Mouse (Mus musculus) lung, embryonic 16.5 days (tissue): ENCODE data around the gene Yipf3. TPM values are rescaled to one million over a fixed set of nuclear protein-coding genes. Genes with fewer than 3 reads are reported as not detected.

Source experiments
- ATAC-seq: fragments of 200-750 bp; cut with Nextera tagmentation; 2 replicates; pipeline ENCODE4 v1.8.0; 2017; ENCODE audit warnings: low read depth, mild to moderate bottlenecking, moderate library complexity
- H3K27ac ChIP-seq: fragments of 300-500 bp; sonication (generic); 2 replicates; pipeline ENCODE4 v1.5.1; 2014; ENCODE audit warnings: mild to moderate bottlenecking, control low read depth, low read length
- H3K27me3 ChIP-seq: fragments of 300-500 bp; sonication (generic); 2 replicates; pipeline ENCODE4 v1.6.1; 2014; ENCODE audit warnings: low read depth, low read length, mixed read lengths; ENCODE audit not compliant: control insufficient read depth, insufficient read depth
- H3K36me3 ChIP-seq: fragments of 300-500 bp; sonication (generic); 2 replicates; pipeline ENCODE4 v1.6.1; 2014; ENCODE audit warnings: low read length; ENCODE audit not compliant: control insufficient read depth, insufficient read depth
- H3K4me1 ChIP-seq: fragments of 300-500 bp; sonication (generic); replicated peaks from 2 replicates; pipeline ENCODE4 v1.6.1; 2014; ENCODE audit warnings: low read length, mixed read lengths; ENCODE audit not compliant: control insufficient read depth, insufficient read depth
- H3K4me2 ChIP-seq: fragments of 300-500 bp; sonication (generic); 2 replicates; pipeline ENCODE4 v1.6.1; 2014; ENCODE audit warnings: low read depth, low read length, control low read depth
- H3K4me3 ChIP-seq: fragments of 300-500 bp; sonication (generic); 2 replicates; pipeline ENCODE4 v1.5.1; 2014; ENCODE audit warnings: mild to moderate bottlenecking, low read length, control low read depth
- H3K9ac ChIP-seq: fragments of 300-500 bp; sonication (generic); 2 replicates; pipeline ENCODE4 v1.6.1; 2014; ENCODE audit warnings: low read length, control low read depth
- H3K9me3 ChIP-seq: fragments of 300-500 bp; sonication (generic); 2 replicates; pipeline ENCODE4 v1.6.1; 2016; ENCODE audit warnings: low read length; ENCODE audit not compliant: control insufficient read depth
- WGBS: fragments of 180-500 bp; shearing (Covaris S2); extraction: QIAGEN DNeasy Blood & Tissue Kit; methylation state at CpG from one replicate; pipeline ENCODE4 v1.1.7; 2014; 5-methylcytosine and 5-hydroxymethylcytosine counted together
- polyA plus RNA-seq: library from polyadenylated mRNA; unstranded; fragments of >200 nt; fragmentation: Nextera tagmentation; extraction: Ambion mirVana; gene quantifications from 2 replicates; pipeline ENCODE4 v1.2.1, GENCODE M21; 2015

Yipf3 gene
- polyA plus RNA-seq, 1 experiment from 2014 or later: 114 TPM

DNA sequence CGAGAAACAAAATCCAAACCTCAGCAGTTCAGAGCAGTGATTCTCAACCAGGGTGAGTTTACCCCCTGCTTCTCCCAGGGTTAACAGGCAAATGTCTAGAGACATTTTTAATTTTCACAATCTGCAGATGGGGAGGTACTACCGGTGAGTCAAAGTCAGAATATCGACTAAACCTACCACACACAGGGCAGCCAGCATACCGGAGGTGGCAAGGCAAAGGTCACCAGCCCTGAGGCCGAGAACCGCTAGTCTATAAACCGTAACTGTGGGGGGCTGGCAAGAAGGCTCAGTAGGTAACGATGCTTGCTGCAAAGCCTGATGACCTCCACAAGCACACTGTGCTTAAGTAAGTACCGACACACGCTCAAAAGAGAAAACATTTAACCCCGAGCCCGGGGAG is 17.6 kb downstream of the Yipf3 start:
- H3K9ac ChIP-seq: peak overlapping the region; percentile 31; the same call in 1 of the 2 replicates
- peaks cover 19% of the 10 kb centered on the region for H3K4me1 ChIP-seq
- H3K9me3 ChIP-seq: no peaks in the 10 kb centered on the region
- peak overlapping the region; percentile 86 for H3K27ac ChIP-seq
- H3K4me3 ChIP-seq: no peak overlapping the region
- H3K27me3 ChIP-seq: no peaks in the 10 kb centered on the region
- H3K4me2 ChIP-seq: no peak overlapping the region
- no peak for ATAC-seq
- 80% methylated on average over 12 of the region's 12 CpGs for WGBS
- H3K36me3 ChIP-seq: peaks cover 24% of the 10 kb centered on the region

DNA sequence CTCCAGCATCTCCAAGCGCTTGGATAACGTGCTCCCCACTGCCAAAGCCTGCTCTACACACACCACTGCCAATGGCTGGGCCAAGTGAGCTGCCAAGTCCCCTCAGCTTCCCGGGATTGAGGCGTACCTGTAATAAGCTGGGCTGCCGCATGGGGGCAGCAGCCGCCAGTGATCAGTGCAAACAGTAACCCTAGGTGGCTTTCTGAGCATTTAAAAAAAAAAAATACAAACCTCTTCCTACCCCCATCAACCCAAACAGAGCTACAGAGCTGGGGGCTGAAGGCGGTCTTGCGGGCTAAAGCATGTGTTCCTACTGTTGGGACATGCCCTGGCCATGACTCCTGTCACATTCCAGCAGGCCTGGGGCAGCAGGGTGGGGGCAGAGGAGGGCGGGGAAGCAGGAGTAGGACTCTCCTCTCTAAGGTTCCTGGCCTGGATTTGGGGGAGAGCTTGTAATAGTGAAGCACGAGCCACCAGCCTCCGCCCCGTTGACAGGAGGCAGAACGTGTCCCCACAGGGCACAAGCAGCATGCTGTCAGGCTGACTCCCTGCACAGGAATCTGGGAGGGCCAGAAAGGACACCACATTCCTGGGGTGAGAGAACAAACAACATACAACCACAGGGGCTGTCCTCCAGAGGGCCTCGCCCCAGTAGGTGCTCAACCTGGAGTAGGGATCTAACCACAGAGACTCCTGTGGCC is 18.2 kb downstream of the Yipf3 start:
- H3K4me1 ChIP-seq: peaks cover 21% of the 10 kb centered on the region
- H3K36me3 ChIP-seq: peaks cover 21% of the 10 kb centered on the region
- no peak overlapping the region for H3K4me2 ChIP-seq
- ATAC-seq: peak; percentile 88
- H3K27me3 ChIP-seq: no peaks in the 10 kb centered on the region
- H3K9ac ChIP-seq: peak overlapping the region; percentile 31; the same call in 1 of the 2 replicates
- no peaks in the 10 kb centered on the region for H3K9me3 ChIP-seq
- peak overlapping the region; percentile 86 for H3K27ac ChIP-seq
- WGBS: 15% methylated on average over 14 of the region's 14 CpGs
- no peak overlapping the region for H3K4me3 ChIP-seq

DNA sequence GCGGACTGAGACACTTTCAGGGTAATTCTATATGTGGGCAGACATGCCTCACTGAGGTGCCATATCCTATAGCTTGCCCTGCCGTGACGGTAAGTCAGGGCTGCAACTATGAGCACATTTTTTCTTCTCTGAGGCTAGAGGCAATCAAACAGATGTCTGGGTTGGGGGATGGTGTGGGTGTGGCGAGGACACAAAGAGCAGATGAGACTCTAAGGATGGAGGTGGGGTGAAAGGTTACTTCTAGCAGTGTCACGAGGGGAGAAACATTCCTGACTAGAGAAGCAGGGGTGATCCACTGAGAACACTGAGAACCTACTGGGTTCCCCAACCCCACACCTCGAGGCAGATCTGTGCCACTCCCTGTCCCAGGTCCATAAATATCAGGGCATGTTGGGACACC is 19.1 kb downstream of the Yipf3 start:
- H3K27ac ChIP-seq: peak overlapping the region; percentile 86

DNA sequence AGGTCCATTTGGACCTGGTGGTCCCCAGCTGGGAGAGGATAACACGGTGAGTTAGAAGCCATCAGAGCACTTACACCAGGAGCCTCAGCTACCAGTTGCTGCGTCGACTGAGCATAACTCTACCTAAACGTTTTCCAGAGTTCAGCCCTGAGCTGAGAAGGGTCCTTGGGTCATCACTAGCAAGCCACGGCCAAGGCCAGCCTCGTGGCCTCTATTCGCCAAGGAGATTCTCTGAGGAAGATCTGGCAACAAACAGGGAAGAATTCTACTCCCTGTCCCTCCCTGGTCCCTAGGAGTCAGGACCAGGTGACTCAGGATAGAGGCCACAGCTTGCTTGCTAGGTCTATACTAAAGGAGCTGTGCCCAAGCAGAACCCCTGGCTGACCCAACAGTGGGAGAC is 19.6 kb downstream of the Yipf3 start:
- WGBS: 86% methylated on average over 7 of the region's 7 CpGs
- Histone ChIP-seq H3K4me2 (no peak overlapping the region), H3K27ac (peak overlapping the region; percentile 86), H3K36me3 (peaks cover 16% of the 10 kb centered on the region), H3K4me3 (no peak overlapping the region), H3K9ac (no peak overlapping the region), H3K27me3 (no peaks in the 10 kb centered on the region), H3K9me3 (no peaks in the 10 kb centered on the region), H3K4me1 (peaks cover 21% of the 10 kb centered on the region)
- no peak for ATAC-seq

More for the DNA sequence above, 19.1 kb downstream of the Yipf3 start:
- H3K9ac ChIP-seq: no peak overlapping the region
- H3K36me3 ChIP-seq: peaks cover 20% of the 10 kb centered on the region
- no peak overlapping the region for H3K4me3 ChIP-seq
- peaks cover 21% of the 10 kb centered on the region for H3K4me1 ChIP-seq
- WGBS: 57% methylated on average over 6 of the region's 6 CpGs
- H3K4me2 ChIP-seq: no peak overlapping the region
- H3K9me3 ChIP-seq: no peaks in the 10 kb centered on the region
- no peak for ATAC-seq
- H3K27me3 ChIP-seq: no peaks in the 10 kb centered on the region

DNA sequence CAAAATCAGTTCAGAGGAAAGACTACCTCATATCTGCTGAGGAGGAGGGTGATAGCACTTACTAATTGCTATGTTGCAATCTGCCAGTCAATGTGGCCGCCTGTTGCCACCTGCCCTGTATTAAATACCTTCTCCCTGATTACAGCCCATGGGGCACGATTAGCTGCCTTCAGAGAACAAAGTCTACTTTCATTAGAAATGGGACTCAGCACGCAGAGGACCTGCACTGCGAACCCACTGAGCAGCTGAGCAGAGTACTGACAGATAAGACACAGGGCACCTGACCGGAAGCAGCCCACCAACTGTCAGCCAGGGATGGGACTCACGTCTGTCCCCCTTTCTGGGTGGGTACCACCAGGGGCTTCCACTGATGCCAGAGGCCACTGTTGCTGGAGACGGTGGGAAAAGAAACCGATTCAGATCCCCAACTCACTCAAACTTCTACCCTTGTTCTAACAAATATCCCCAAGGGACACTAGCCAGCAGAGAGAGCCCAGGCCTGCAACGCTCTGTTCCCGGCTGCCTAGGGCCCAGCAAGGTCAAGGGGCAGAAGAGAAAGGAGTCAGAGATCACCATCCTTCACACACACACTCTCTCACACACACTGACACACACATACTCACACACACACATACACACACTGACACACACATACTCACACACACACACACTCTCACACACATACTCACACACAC is 20.3 kb downstream of the Yipf3 start:
- no peak for ATAC-seq
- 68% methylated on average over 10 of the region's 10 CpGs for WGBS
- Histone ChIP-seq H3K36me3 (peaks cover 16% of the 10 kb centered on the region), H3K4me1 (peaks cover 21% of the 10 kb centered on the region), H3K9ac (no peak overlapping the region), H3K4me3 (no peak overlapping the region), H3K27ac (no peak overlapping the region), H3K27me3 (no peaks in the 10 kb centered on the region), H3K9me3 (no peaks in the 10 kb centered on the region), H3K4me2 (no peak overlapping the region)

DNA sequence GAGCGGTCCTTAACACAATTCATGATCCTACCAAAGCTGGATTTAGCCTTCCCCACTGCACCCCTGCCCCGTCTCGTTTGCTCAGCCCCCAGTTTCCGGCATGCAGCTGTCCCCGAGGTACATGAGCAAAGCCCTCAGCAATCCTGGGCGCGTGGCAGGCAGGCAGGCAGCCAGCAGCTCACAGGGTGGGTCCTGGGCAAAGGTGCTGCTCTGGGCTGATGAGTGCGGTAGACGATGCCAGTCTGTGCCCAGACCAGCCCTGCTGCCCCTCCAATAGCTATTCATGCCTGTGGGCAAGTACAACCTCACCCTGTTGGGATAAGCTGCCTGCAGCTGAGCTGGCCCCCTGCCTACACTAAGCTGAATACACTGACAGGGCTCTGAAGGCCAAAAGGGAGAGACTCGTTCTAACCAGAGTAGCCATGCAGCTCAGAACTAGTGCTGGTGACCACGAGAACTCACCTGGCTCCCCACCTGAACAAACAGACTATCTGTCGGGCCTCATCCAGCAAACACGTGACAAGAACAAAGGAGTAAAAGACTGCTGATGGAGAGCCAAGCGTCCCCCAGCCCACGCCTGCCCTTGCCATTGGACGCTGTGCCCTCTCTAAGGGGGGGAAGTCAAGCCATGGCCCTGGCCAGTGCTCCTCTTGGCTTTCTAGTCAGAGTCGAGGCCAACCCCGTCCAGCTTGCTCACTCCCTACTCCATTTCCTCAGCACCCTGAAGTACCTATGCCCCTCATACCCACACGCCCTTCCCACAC is 22.1 kb downstream of the Yipf3 start:
- Histone ChIP-seq H3K27me3 (no peaks in the 10 kb centered on the region), H3K4me2 (no peak overlapping the region), H3K36me3 (peaks cover 9% of the 10 kb centered on the region), H3K4me1 (peaks cover 21% of the 10 kb centered on the region), H3K9ac (peak overlapping the region; percentile 37; the same call in 1 of the 2 replicates), H3K4me3 (no peak overlapping the region), H3K9me3 (no peaks in the 10 kb centered on the region), H3K27ac (peak overlapping the region; percentile 47; the same call in 1 of the 2 replicates)
- ATAC-seq: peak; percentile 21; the same call in 1 of the 2 replicates
- WGBS: 61% methylated on average over 19 of the region's 19 CpGs

DNA sequence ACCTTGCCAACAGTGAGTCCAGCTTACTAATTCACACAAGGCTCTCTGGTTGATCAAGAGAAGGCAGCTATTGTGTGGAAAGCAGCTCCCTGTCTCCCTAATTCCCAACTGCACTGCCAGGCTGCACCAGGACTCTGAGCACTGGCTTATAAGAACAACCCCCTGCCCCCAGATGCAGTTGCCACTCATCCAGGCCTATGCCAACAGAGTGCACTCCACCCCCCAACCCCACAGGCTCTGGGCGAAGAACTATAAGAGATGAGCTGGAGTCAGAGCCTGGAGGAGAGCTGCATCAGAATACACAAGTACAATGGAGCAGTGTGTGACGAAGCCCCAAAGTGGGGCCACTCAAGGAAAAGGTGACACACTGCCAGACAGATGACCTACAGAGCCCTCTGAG is 24.2 kb downstream of the Yipf3 start:
- H3K4me2 ChIP-seq: no peak overlapping the region

DNA sequence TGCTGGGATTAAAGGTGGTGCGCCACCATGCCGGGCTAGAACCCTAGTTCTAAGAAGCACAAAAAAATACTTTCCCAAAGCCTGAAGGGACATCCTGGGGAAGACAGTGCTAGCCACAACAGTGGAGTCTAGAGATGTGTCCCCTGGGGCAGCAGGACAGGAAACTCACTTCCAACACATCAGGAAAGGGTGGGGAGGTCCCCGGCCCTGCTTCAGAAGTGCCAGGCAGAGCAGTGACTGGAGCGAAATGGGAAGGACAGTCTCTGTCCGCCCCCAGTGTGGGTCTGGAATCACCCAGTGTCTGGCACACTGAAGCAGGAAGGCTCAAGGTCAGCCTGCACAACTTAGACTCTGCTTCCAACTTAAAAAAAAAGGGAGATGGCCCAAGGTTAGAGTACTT is 24.8 kb downstream of the Yipf3 start:
- Histone ChIP-seq H3K9ac (no peak overlapping the region), H3K9me3 (no peaks in the 10 kb centered on the region), H3K27ac (no peak overlapping the region), H3K4me1 (peaks cover 11% of the 10 kb centered on the region; the same call in 1 of the 2 replicates), H3K4me2 (no peak overlapping the region), H3K4me3 (no peak overlapping the region), H3K27me3 (no peaks in the 10 kb centered on the region), H3K36me3 (peaks cover 14% of the 10 kb centered on the region)
- 79% methylated on average over 5 of the region's 5 CpGs for WGBS
- ATAC-seq: no peak

More for the DNA sequence above, 24.2 kb downstream of the Yipf3 start:
- Histone ChIP-seq H3K9ac (no peak overlapping the region), H3K27me3 (no peaks in the 10 kb centered on the region), H3K36me3 (peaks cover 9% of the 10 kb centered on the region), H3K4me3 (no peak overlapping the region), H3K9me3 (no peaks in the 10 kb centered on the region), H3K27ac (no peak overlapping the region), H3K4me1 (peaks cover 11% of the 10 kb centered on the region; the same call in 1 of the 2 replicates)
- ATAC-seq: no peak
- 88% methylated on average over 2 of the region's 2 CpGs for WGBS

DNA sequence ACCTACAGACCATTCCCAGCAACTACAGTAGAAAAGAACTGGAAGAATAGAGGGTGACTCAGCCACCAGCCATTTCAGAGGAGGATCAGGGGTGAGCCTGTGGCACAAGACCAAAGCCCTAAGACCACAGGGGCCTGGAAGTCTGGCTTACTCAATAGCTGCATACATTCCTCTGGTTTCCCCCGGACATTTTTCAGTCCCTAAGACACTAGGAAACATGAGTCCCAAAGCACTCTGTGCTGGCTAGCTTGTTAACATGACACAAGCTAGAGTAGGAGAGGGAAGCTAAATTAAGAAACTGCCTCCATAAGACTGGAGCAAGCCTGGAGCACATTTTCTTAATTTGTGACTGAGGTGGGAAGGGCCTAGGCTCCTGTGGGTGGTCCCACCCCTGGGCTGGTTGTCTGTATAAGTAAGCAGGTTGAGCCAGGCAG is 25.9 kb downstream of the Yipf3 start:
- Histone ChIP-seq H3K27ac (no peak overlapping the region), H3K4me3 (no peak overlapping the region), H3K4me2 (no peak overlapping the region), H3K4me1 (peaks cover 11% of the 10 kb centered on the region; the same call in 1 of the 2 replicates), H3K36me3 (peaks cover 19% of the 10 kb centered on the region), H3K9ac (no peak overlapping the region), H3K9me3 (no peaks in the 10 kb centered on the region), H3K27me3 (no peaks in the 10 kb centered on the region)
- 67% methylated on average over 1 of the region's 1 CpGs for WGBS
- ATAC-seq: no peak
